ENCODE assay signal across 8 mouse cellular contexts in genomic region chr12:104952458-104952857, GRCm38 (mm10). TPM values are rescaled to one million over a fixed set of nuclear protein-coding genes. Genes with fewer than 3 reads are reported as not detected.
DNase-seq lines count a peak whose midpoint lies in the region; ATAC-seq and TF ChIP-seq lines count a peak whose summit lies in the region.

No protein-coding gene starts in this region.

- TF ChIP-seq EP300 in MEL (IDR thresholded peaks at IDR 0.05; ENCODE audit: low read depth in 1 of 2, low read length in 2 of 2) = no peak

- TF ChIP-seq POLR2A in MEL (IDR thresholded peaks at IDR 0.05; ENCODE audit: control insufficient read depth in 1 of 2, insufficient read depth in 1 of 2, low read depth in 1 of 2, low read length in 2 of 2, poor library complexity in 1 of 2) = no peak

- H3K4me2 ChIP-seq in forebrain, embryonic 16.5 days (ENCODE audit: low read length) = no peak overlapping the region
- no peak overlapping the region for H3K4me2 ChIP-seq in hindbrain, embryonic 13.5 days

- WGBS in forebrain, embryonic 16.5 days = 17% methylated on average over 5 of the region's 5 CpGs
- WGBS in hindbrain, embryonic 13.5 days = 15% methylated on average over 5 of the region's 5 CpGs

- H3K9ac ChIP-seq in MEL (ENCODE audit: control insufficient read depth, low read depth, low read length, poor library complexity, severe bottlenecking) = no peak overlapping the region
- H3K9ac ChIP-seq in forebrain, embryonic 16.5 days (replicated peaks; ENCODE audit: low read depth, low read length) = no peak overlapping the region
- no peak overlapping the region for H3K9ac ChIP-seq in hindbrain, embryonic 13.5 days

- no peak overlapping the region for H3K27ac ChIP-seq in MEL (ENCODE audit: control insufficient read depth, low read depth, low read length)
- no peak overlapping the region for H3K27ac ChIP-seq in forebrain, embryonic 16.5 days (ENCODE audit: low read length)
- no peak overlapping the region for H3K27ac ChIP-seq in hindbrain, embryonic 13.5 days

- H3K27me3 ChIP-seq in MEL (ENCODE audit: control insufficient read depth in 1 of 2, insufficient read depth in 2 of 2, low read length in 2 of 2) = no peaks in the 10 kb centered on the region
- H3K27me3 ChIP-seq in forebrain, embryonic 16.5 days (replicated peaks; ENCODE audit: control insufficient read depth, insufficient read depth, low read length) = no peaks in the 10 kb centered on the region
- H3K27me3 ChIP-seq in hindbrain, embryonic 13.5 days = peaks cover 5% of the 10 kb centered on the region

- peak; percentile 92 to 99 (median 97) for TF ChIP-seq CTCF in MEL (IDR thresholded peaks at IDR 0.05 in 2 of 3, conservative IDR thresholded peaks at IDR 0.05 in 1 of 3; ENCODE audit: control insufficient read depth in 1 of 3, insufficient read depth in 1 of 3, low read depth in 2 of 3, low read length in 3 of 3, poor library complexity in 1 of 3, severe bottlenecking in 1 of 3)

- H3K4me3 ChIP-seq in MEL (ENCODE audit: control insufficient read depth in 1 of 2, insufficient read depth in 1 of 2, low read depth in 2 of 2, low read length in 2 of 2) = no peak overlapping the region
- no peak overlapping the region for H3K4me3 ChIP-seq in forebrain, embryonic 16.5 days (replicated peaks; ENCODE audit: low read length)
- no peak overlapping the region for H3K4me3 ChIP-seq in hindbrain, embryonic 13.5 days

- H3K9me3 ChIP-seq in MEL (replicated peaks; ENCODE audit: insufficient read depth, low read length) = no peaks in the 10 kb centered on the region
- no peaks in the 10 kb centered on the region for H3K9me3 ChIP-seq in forebrain, embryonic 16.5 days (ENCODE audit: control insufficient read depth, low read length)
- no peaks in the 10 kb centered on the region for H3K9me3 ChIP-seq in hindbrain, embryonic 13.5 days

- H3K4me1 ChIP-seq in MEL (ENCODE audit: control insufficient read depth in 1 of 2, insufficient read depth in 2 of 2, low read length in 2 of 2) = no peaks in the 10 kb centered on the region
- peaks cover 5% of the 10 kb centered on the region for H3K4me1 ChIP-seq in forebrain, embryonic 16.5 days (replicated peaks; ENCODE audit: control insufficient read depth, insufficient read depth, low read length)
- H3K4me1 ChIP-seq in hindbrain, embryonic 13.5 days (replicated peaks) = peaks cover 13% of the 10 kb centered on the region

- H3K79me2 ChIP-seq in MEL (ENCODE audit: control insufficient read depth, insufficient read depth, low read length, poor library complexity) = no peaks in the 10 kb centered on the region

- peak; percentile 80 for DNase-seq in MEL (ENCODE audit: low read depth, low spot score)
- peak; percentile 35 for DNase-seq in cerebellum, adult 11-12 months
- peak; percentile 83 to 85 for DNase-seq in layer of hippocampus, postnatal 10 days (ENCODE audit: low spot score in 2 of 2)
- peak; percentile 70 for DNase-seq in lung, postnatal 25 days (ENCODE audit: low spot score)
- peak; percentile 67 for DNase-seq in right cerebral cortex, adult 18-20 months
- DNase-seq in urinary bladder, adult 2 months (ENCODE audit: low spot score) = peak; percentile 71

- H3K36me3 ChIP-seq in MEL (ENCODE audit: control insufficient read depth in 1 of 2, insufficient read depth in 2 of 2, low read length in 2 of 2) = no peaks in the 10 kb centered on the region; a peak in 1 of 4 replicates
- no peaks in the 10 kb centered on the region for H3K36me3 ChIP-seq in forebrain, embryonic 16.5 days (ENCODE audit: control insufficient read depth, insufficient read depth)
- no peaks in the 10 kb centered on the region for H3K36me3 ChIP-seq in hindbrain, embryonic 13.5 days

- TF ChIP-seq RAD21 in MEL (IDR thresholded peaks at IDR 0.05; ENCODE audit: low read depth, low read length) = peak; percentile 96

- ATAC-seq in forebrain, embryonic 16.5 days = peak; percentile 29; the same call in 1 of the 2 replicates
- ATAC-seq in hindbrain, embryonic 13.5 days (ENCODE audit: low FRiP score) = peak; percentile 43; the same call in 1 of the 2 replicates

TF ChIP-seq in MEL, 35 proteins besides CTCF, POLR2A, EP300 and RAD21:
- peak; percentile 89 for TF ChIP-seq SMC3 (IDR thresholded peaks at IDR 0.05; ENCODE audit: low read depth, low read length)
- TF ChIP-seq HCFC1 (IDR thresholded peaks at IDR 0.05; ENCODE audit: low read depth, low read length) = no peak
- no peak for TF ChIP-seq POLR2AphosphoS5 (IDR thresholded peaks at IDR 0.05; ENCODE audit: borderline replicate concordance, low read depth, low read length)
- TF ChIP-seq ZC3H11A (IDR thresholded peaks at IDR 0.05; ENCODE audit: low read depth, low read length) = peak; percentile 83

RNA-seq across cellular contexts. Expression of gene Syne3, which starts 57.2 kb away (rescaled TPM):
- 4.9 and 7.9 TPM in 2 replicates for total RNA-seq in MEL (2012; rRNA removed)
- polyA plus RNA-seq in MEL (2012; ENCODE audit: insufficient read depth in 1 of 2, insufficient read length in 2 of 2, low read depth in 1 of 2, low replicate concordance in 2 of 2, missing spikeins in 1 of 2) = 10 to 100 TPM in 1 of 2 experiments, not detected in 1; 10.7 TPM
- polyA plus RNA-seq in forebrain, embryonic 16.5 days (2015; fragmentation: Nextera tagmentation; extraction: Ambion mirVana) = 0.20 and 0.30 TPM in 2 replicates
- polyA plus RNA-seq in hindbrain, embryonic 13.5 days (2015; fragmentation: Nextera tagmentation; extraction: Ambion mirVana) = 0.25 and 0.31 TPM in 2 replicates
- under 1 TPM; 0.73 to 0.80 TPM for total RNA-seq in layer of hippocampus, postnatal 10 days (2021)
- 3.0 and 5.3 TPM in 2 replicates for polyA plus RNA-seq in urinary bladder, adult 2 months (2012; rRNA removed)
